Mouse (Mus musculus) neural tube, embryonic 11.5 days (tissue): ENCODE measurements at regions not wholly inside any gene's neighbourhood (a gene's known extent, or its start where the extent isn't known, plus 50 kb on each side); places are given as distances from the start of the nearest gene placed in this dataset.

Experiments
- ATAC-seq: fragments of 200-750 bp; cut with Nextera tagmentation; 2 replicates; pipeline ENCODE4 v1.8.0; 2017; ENCODE audit warnings: moderate number of reproducible peaks, mild to moderate bottlenecking, moderate TSS enrichment, moderate library complexity; ENCODE audit not compliant: insufficient read depth, low FRiP score, low TSS enrichment
- DNase-seq: peaks from one replicate; pipeline ENCODE4 v3.0.0-alpha.2; 2015; ENCODE audit warnings: low spot score
- H3K27ac ChIP-seq: fragments of 300-500 bp; sonication (generic); 2 replicates; pipeline ENCODE4 v1.5.1; 2014; ENCODE audit warnings: low read depth, mild to moderate bottlenecking, low read length
- H3K27me3 ChIP-seq: fragments of 300-500 bp; sonication (generic); 2 replicates; pipeline ENCODE4 v1.6.1; 2014; ENCODE audit warnings: mild to moderate bottlenecking, low read length, mixed read lengths; ENCODE audit not compliant: control insufficient read depth, insufficient read depth
- H3K36me3 ChIP-seq: fragments of 300-500 bp; sonication (generic); 2 replicates; pipeline ENCODE4 v1.6.1; 2014; ENCODE audit warnings: mild to moderate bottlenecking, low read length, moderate library complexity, mixed read lengths; ENCODE audit not compliant: control insufficient read depth, insufficient read depth
- H3K4me1 ChIP-seq: fragments of 300-500 bp; sonication (generic); 2 replicates; pipeline ENCODE4 v1.6.1; 2014; ENCODE audit warnings: low read length, mixed read lengths; ENCODE audit not compliant: control insufficient read depth, insufficient read depth
- H3K4me2 ChIP-seq: fragments of 300-500 bp; sonication (generic); 2 replicates; pipeline ENCODE4 v1.6.1; 2014; ENCODE audit warnings: low read depth, mild to moderate bottlenecking, moderate library complexity
- H3K4me3 ChIP-seq: fragments of 300-500 bp; sonication (generic); 2 replicates; pipeline ENCODE4 v1.5.1; 2014; ENCODE audit warnings: low read depth, low read length
- H3K9ac ChIP-seq: fragments of 300-500 bp; sonication (generic); 2 replicates; pipeline ENCODE4 v1.6.1; 2014; ENCODE audit warnings: mild to moderate bottlenecking, low read length
- H3K9me3 ChIP-seq: fragments of 300-500 bp; sonication (generic); 2 replicates; pipeline ENCODE4 v1.6.1; 2016; ENCODE audit warnings: low read length; ENCODE audit not compliant: control insufficient read depth
- whole genome bisulfite sequencing: fragments of 180-500 bp; shearing (Covaris S2); extraction: QIAGEN DNeasy Blood & Tissue Kit; methylation state at CpG from one replicate; pipeline ENCODE4 v1.1.7; 2014; 5-methylcytosine and 5-hydroxymethylcytosine counted together

DNA sequence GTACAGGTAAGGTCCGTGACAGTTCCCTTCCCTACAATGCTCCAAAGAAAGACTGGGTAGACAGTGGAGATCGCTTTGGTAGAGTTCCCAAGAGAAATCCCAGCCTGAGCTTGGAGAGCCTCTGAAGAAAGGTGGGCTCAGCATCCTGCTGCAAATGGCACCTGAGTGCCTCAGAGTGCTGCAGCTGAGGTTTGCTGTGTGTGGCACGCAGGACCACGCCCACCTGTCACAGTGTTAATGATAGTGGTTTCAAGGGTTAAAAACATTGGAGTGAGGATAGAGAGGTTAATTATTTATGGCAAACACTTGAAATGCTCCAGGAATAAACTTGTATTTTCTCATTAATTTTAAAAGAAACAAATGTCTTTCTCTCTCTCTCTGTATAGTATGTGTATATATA lies 137.2 kb upstream of the Klf12 start:
- 93% methylated on average over 4 of the region's 4 CpGs for WGBS
- ATAC-seq = no peak
- H3K27ac ChIP-seq = no peak overlapping the region

DNA sequence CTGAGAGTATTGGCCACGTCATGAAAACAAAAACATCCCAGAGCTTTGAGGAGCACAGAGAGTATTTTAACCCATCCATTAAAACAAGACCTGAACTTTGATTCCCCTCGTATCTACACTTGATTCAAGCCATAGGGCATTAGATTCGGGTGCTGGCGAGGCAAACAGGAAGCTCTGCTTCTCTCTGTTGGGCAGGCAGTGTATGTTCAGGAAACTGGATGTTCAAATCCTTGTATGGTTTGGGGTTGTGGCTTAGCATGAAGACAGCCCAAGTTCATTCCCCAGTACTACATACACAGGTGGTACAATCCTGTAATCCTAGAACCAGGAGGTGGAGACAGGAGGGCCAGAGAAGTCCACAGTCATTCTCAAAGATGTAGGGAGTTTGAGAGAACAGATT lies 130.6 kb upstream of the Klf12 start:
- H3K27me3 ChIP-seq = no peaks in the 10 kb centered on the region
- H3K4me1 ChIP-seq = no peaks in the 10 kb centered on the region
- ATAC-seq (no peak), DNase-seq (no peak)
- no peak overlapping the region for H3K4me3 ChIP-seq
- H3K27ac ChIP-seq = no peak overlapping the region
- H3K9ac ChIP-seq = no peak overlapping the region
- H3K9me3 ChIP-seq = no peaks in the 10 kb centered on the region
- WGBS = 70% methylated on average over 4 of the region's 4 CpGs
- H3K36me3 ChIP-seq = no peaks in the 10 kb centered on the region
- no peak overlapping the region for H3K4me2 ChIP-seq

More for the DNA sequence above, 137.2 kb upstream of the Klf12 start:
- H3K4me2 ChIP-seq = no peak overlapping the region
- H3K4me1 ChIP-seq = no peaks in the 10 kb centered on the region
- H3K36me3 ChIP-seq = no peaks in the 10 kb centered on the region
- H3K9ac ChIP-seq = no peak overlapping the region
- no peaks in the 10 kb centered on the region for H3K27me3 ChIP-seq
- no peak overlapping the region for H3K4me3 ChIP-seq
- H3K9me3 ChIP-seq = no peaks in the 10 kb centered on the region
- no peak for DNase-seq

DNA sequence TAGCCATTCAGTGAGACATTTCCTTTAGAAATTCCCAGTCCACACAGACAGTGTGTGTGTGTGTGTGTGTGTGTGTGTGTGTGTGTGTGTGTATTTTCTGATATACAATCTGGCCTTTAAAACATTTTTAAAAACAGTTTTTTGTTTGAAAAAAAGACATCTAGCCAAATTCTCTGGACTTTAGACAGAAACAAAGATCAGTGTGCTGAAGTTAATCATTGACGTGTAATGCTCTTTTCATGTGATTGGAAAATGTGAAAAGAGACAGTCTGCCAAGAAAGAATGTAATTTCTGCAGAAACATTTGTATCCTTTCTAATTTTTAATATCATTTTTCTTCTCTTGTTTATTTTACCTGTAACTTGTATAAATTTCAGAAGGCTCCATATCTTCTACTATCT lies 127.7 kb upstream of the Klf12 start:
- no peaks in the 10 kb centered on the region for H3K9me3 ChIP-seq
- no peak overlapping the region for H3K27ac ChIP-seq
- 96% methylated on average over 1 of the region's 1 CpGs for WGBS
- H3K4me1 ChIP-seq = no peaks in the 10 kb centered on the region
- no peaks in the 10 kb centered on the region for H3K27me3 ChIP-seq
- H3K4me2 ChIP-seq = no peak overlapping the region
- DNase-seq = no peak
- H3K9ac ChIP-seq = no peak overlapping the region
- H3K36me3 ChIP-seq = no peaks in the 10 kb centered on the region
- no peak overlapping the region for H3K4me3 ChIP-seq
- ATAC-seq = no peak

DNA sequence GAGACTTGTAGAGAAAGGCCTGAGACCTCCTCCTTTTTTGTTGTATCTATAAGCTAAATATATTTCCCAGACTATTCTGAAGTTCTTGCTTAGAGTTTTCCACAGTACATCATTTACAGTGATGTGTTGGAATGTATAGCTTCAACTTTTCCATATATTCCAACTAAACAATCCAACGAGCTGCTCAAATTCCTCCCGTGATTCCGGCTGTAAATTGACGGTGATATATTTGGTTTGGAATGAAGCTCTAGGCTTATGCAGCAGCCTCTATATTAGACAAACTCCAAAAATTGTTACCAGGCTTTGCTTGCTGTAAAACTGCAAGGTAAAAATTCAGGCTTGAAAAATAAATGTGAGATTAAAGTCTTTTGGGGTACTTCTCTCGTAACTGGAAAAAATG lies 112.7 kb upstream of the Klf12 start:
- Histone ChIP-seq H3K4me3 (no peak overlapping the region), H3K4me2 (no peak overlapping the region), H3K4me1 (no peaks in the 10 kb centered on the region), H3K9ac (no peak overlapping the region), H3K36me3 (no peaks in the 10 kb centered on the region), H3K27ac (no peak overlapping the region), H3K27me3 (no peaks in the 10 kb centered on the region), H3K9me3 (no peaks in the 10 kb centered on the region)
- ATAC-seq = no peak
- DNase-seq = no peak
- WGBS = 79% methylated on average over 5 of the region's 5 CpGs

DNA sequence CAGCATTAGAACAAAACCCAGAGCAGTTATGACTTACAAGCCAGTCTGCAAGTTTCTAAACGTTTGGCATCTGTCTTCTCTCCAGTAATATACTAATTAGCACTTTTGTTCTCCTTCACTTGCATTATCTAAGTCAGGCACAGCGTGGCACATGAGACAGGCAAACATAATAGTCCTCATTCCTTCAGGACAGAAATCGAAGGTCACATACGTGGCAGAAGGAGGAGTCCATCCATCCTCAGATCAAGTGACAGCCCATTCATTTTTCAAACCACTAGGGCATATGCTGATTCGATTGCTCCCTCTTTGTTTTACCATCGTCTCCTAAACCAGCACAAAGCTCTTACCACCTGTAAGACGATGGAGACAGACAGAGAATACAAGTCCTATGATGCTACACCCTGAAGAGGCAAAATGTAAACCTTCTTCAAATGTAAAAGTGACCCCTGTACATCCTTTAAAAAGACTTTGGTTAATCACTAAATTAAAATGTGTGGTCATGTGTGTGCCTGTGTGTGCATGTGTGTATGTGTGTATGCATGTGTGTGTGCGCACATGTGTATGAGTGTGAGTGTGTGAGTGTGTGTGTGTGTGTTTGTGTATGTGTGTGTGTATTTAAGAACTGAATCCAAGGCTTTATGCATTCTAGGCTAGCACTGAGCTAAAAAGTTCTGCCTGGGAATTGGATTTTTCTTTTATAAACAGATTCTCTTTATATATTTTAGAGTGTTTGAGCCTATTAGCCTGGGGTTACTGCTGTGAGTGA lies 90.9 kb upstream of the Klf12 start:
- peak; percentile 77 for ATAC-seq
- Histone ChIP-seq H3K36me3 (no peaks in the 10 kb centered on the region), H3K4me1 (no peaks in the 10 kb centered on the region), H3K9me3 (no peaks in the 10 kb centered on the region), H3K4me2 (peak overlapping the region; percentile 31), H3K27me3 (no peaks in the 10 kb centered on the region), H3K27ac (no peak overlapping the region), H3K4me3 (no peak overlapping the region), H3K9ac (peak overlapping the region; percentile 12; the same call in 1 of the 2 replicates)
- 37% methylated on average over 8 of the region's 8 CpGs for WGBS
- DNase-seq = no peak

DNA sequence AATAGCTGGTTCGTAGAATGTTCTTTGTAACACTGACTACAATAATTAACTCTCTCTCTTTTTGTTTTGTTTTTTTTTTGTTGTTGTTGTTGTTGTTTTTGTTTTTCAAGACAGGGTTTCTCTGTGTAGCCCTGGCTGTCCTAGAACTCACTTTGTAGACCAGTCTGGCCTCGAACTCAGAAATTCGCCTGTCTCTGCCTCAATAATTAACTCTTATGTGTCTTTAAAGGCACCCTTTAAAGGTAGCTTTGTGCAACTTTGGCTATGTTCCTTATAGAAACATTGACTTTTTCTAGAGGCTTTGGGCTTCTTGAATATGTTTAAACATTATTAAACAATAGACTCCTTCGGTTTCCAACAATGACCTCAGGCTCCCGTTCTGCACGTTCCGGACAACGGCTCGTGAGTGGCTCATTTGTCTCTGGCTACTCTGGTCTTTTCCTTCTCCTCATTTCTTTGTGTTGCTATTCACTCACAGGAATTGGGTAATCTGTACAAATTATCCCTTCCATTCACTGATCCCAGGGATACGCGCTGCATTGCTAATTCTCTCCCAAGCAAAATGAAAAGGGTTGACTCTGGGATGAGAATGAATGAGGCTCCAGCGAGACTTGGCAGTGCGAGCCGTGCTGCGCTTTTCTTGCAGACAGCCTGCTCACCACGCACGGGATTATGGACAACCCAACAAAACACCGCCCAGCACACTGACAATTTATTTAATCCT lies 90.2 kb upstream of the Klf12 start:
- no peaks in the 10 kb centered on the region for H3K36me3 ChIP-seq
- H3K9ac ChIP-seq = peak overlapping the region; percentile 12; the same call in 1 of the 2 replicates
- WGBS = 51% methylated on average over 18 of the region's 18 CpGs
- DNase-seq = peak; percentile 68
- no peak overlapping the region for H3K27ac ChIP-seq
- H3K4me3 ChIP-seq = no peak overlapping the region
- H3K4me1 ChIP-seq = no peaks in the 10 kb centered on the region
- H3K4me2 ChIP-seq = peak overlapping the region; percentile 31
- H3K9me3 ChIP-seq = no peaks in the 10 kb centered on the region
- ATAC-seq = peak; percentile 87
- no peaks in the 10 kb centered on the region for H3K27me3 ChIP-seq

DNA sequence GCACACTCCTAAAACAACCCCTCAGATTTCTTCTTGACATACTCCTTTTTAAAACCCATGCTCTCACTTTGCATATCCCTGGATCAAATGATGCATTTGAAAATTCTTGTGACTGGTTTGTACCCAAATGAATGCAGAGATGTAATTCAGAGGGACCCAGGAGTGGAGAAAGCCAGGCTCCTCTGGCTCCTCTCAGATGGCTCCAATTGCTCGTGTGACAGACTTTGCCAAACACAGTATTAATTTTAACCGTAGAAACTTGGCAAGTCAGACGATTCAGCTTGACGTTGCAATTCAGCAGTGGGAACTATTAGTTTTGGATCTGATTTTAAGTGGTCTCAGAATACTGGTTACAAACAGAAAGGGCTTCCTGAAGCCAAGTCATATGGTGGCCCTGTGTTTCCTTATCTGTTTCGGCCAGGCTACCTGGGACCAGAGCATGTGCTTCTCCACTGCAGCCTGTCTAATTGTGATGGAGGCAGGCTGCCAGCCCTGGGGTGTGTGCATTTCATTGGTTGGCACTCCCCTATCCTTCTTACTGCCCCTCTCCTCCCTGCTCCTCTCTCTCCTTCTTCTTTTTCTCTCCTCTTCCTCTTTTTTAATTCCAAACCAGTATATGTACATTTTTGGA lies 81.9 kb upstream of the Klf12 start:
- H3K9me3 ChIP-seq = no peaks in the 10 kb centered on the region
- no peak overlapping the region for H3K4me2 ChIP-seq
- no peaks in the 10 kb centered on the region for H3K27me3 ChIP-seq
- ATAC-seq (no peak), DNase-seq (no peak)
- H3K36me3 ChIP-seq = no peaks in the 10 kb centered on the region
- no peaks in the 10 kb centered on the region for H3K4me1 ChIP-seq
- no peak overlapping the region for H3K27ac ChIP-seq
- H3K9ac ChIP-seq = no peak overlapping the region
- H3K4me3 ChIP-seq = no peak overlapping the region
- WGBS = 89% methylated on average over 5 of the region's 5 CpGs

DNA sequence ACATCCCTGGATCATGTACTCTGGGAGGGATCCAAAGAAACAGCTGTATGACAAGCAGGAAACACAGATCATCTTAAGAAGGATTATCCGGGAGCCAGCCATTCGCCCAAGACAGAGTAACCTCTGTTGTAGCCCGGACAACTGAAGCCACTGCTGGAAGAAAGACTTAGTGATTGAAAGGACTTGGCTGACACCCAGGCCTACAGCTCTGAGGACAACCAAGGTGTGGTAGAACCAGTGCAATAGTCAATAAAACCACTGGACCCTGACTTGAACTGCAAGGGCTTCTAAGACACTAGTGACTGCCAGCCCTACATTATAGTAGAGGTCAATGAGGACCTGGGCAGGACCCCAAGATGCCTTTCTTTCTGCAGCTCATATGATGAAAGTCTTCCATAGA lies 78.3 kb upstream of the Klf12 start:
- Histone ChIP-seq H3K9me3 (no peaks in the 10 kb centered on the region), H3K9ac (no peak overlapping the region), H3K4me1 (no peaks in the 10 kb centered on the region), H3K4me3 (no peak overlapping the region), H3K27ac (no peak overlapping the region), H3K36me3 (no peaks in the 10 kb centered on the region), H3K27me3 (no peaks in the 10 kb centered on the region), H3K4me2 (no peak overlapping the region)
- ATAC-seq = no peak
- DNase-seq = no peak
- WGBS = 83% methylated on average over 3 of the region's 3 CpGs
